Mouse (Mus musculus): ENCODE results near the gene Gm37240.

DNA sequence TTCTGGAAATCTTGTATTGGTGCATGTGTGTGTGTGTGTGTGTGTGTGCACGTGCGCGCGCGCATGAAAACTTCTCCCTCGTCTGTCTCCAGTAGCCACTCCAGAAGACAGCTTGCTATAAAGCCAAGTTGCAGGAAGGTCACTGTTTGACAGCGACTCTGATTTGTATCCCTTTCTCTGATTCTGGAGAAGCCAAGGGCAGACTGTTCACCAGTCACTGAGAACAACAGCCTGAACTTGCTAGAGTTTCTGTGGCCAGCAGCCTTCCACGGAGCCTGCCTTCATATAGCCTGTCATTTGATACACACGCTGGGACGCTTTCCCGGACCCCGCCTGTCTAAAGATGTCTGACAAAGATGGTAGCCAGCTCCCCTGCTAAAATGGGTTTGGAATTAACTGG is 1224.2 kb downstream of the Gm37240 start:
- TF ChIP-seq CTCF (IDR thresholded peaks at IDR 0.05; ENCODE audit: low read depth) (no peak), EP300 (optimal IDR thresholded peaks at IDR 0.05) (no peak)
